Mouse (Mus musculus): ENCODE measurements around the gene Scarb1.

The Scarb1 gene

GRCm38 (mm10) chr5:125240124-125240781, 100.6 kb downstream of the Scarb1 start:
- DNase-seq (ENCODE audit: low spot score in 2 of 2) = no peak

- DNase-seq (ENCODE audit: low spot score in 2 of 2) = no peak
Observed at GRCm38 (mm10) chr5:125235874-125236273, 105.0 kb downstream of the Scarb1 start.

GRCm38 (mm10) chr5:125235398-125235797, 105.5 kb downstream of the Scarb1 start:
- no peak for DNase-seq (ENCODE audit: low spot score in 2 of 2)

GRCm38 (mm10) chr5:125234399-125234798, 106.5 kb downstream of the Scarb1 start:
- no peak for DNase-seq (ENCODE audit: low spot score in 2 of 2)

GRCm38 (mm10) chr5:125233478-125233877, 107.4 kb downstream of the Scarb1 start:
- no peak for DNase-seq (ENCODE audit: low spot score in 2 of 2)

GRCm38 (mm10) chr5:125232443-125232979, 108.4 kb downstream of the Scarb1 start:
- DNase-seq (ENCODE audit: low spot score in 2 of 2) = no peak

GRCm38 (mm10) chr5:125230463-125230862, 110.4 kb downstream of the Scarb1 start:
- DNase-seq (ENCODE audit: low spot score in 2 of 2) = no peak

- no peak for DNase-seq (ENCODE audit: low spot score in 2 of 2)
Observed at GRCm38 (mm10) chr5:125229097-125229496, 111.8 kb downstream of the Scarb1 start.

- DNase-seq (ENCODE audit: low spot score in 2 of 2) = no peak
Observed at GRCm38 (mm10) chr5:125227699-125228098, 113.2 kb downstream of the Scarb1 start.
